Mouse (Mus musculus): ENCODE measurements around the gene Gm20388.
A peak's percentile ranks its signal among the peaks of the same experiment; 100 is the strongest.

The Gm20388 gene

GRCm38 (mm10) chr8:121168033-121168432 is 1257.4 kb downstream of the Gm20388 start:
- no peak for DNase-seq (ENCODE audit: low spot score)

GRCm38 (mm10) chr8:121170116-121170515 is 1259.5 kb downstream of the Gm20388 start:
- peak; percentile 54 for DNase-seq (ENCODE audit: low spot score)

- peak; percentile 32 for DNase-seq (ENCODE audit: low spot score)
These were observed 1260.2 kb downstream of the Gm20388 start for GRCm38 (mm10) chr8:121170626-121171552.

- DNase-seq (ENCODE audit: low spot score), result no peak
These were observed 1261.9 kb downstream of the Gm20388 start for GRCm38 (mm10) chr8:121172567-121172966.

DNA sequence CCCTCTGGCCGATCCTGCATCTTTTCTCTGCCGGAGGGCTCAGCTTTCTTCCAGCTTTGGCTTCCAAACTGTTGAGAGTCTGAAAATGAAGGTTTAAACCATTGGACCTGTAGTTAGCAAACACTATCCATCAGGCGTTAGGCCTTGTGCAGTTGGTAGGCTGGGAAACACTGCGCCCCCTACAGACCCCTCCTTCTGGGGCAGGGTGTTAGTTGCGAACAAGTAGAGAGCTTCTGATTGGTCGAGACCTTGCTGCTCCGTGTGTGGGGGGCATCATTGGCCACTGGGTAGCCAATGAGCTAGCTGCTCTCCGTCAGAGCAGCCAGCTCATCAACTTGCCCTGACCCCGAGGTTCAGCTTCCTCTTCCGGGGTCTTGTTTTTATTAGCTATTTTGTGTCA is 1263.5 kb downstream of the Gm20388 start:
- peak; percentile 70 for DNase-seq (ENCODE audit: low spot score)

GRCm38 (mm10) chr8:121174721-121175539 is 1264.3 kb downstream of the Gm20388 start:
- peak; percentile 71 for DNase-seq (ENCODE audit: low spot score)

GRCm38 (mm10) chr8:121175540-121176090 is 1265.0 kb downstream of the Gm20388 start:
- DNase-seq (ENCODE audit: low spot score), result no peak

DNA sequence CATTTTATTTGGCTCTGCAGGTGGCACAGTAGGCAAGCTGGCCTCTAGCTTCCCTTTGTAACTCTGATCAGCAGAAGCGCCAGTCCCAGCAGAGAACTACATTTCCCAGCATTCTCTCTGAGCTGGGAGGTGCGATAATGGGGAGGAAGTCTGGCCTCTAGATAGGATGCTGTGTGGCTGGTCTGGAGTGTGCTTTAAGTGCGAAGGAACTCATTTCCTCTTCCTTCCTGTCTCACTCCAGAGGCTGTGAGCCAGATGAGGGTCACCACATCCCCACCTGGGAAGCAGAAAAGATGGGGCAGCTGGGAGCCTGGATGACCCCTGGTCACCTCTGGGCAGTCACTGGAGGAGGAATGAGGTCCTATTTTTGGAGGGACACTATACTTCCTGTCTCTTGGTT is 1265.7 kb downstream of the Gm20388 start:
- DNase-seq (ENCODE audit: low spot score), result peak; percentile 73

DNA sequence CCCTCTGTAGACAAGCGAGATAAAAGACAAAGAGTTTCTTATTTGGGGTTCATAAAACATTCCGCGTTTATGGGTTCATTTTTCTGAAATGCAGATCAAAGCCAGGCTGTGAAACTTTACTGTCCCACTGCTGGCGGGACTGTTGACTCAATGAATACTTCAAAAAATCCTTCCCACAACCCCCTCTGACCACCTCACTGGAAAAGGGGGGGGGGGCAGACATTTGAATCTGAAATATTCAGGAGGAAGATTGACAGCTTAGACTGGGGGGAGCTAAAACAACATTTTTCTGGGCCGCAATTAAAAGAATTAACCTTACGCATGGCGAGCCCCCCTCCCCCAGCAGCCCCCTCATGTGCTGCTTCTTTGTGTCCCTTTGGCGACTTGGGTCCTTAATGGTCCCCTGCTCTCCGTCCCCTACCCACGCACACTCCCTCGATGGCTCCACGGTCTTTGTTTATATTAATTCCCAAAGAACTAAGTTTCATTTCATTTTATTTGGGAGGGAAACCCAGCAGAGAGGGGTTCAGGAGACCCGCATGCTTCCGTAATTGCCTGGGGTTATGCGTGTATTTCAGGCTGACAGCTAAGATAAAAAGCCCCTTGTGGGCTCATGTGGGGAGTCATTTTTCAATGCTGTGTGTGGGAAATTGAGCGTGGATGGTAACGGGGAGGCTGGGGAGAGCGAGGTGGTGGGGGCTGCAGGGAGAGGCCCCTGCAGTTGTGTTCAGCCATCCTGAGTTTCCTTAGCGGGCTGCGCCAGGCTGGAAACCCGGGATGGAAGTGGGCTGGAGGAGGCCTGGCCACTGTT is 1270.0 kb downstream of the Gm20388 start:
- DNase-seq (ENCODE audit: low spot score), result peak; percentile 29

DNA sequence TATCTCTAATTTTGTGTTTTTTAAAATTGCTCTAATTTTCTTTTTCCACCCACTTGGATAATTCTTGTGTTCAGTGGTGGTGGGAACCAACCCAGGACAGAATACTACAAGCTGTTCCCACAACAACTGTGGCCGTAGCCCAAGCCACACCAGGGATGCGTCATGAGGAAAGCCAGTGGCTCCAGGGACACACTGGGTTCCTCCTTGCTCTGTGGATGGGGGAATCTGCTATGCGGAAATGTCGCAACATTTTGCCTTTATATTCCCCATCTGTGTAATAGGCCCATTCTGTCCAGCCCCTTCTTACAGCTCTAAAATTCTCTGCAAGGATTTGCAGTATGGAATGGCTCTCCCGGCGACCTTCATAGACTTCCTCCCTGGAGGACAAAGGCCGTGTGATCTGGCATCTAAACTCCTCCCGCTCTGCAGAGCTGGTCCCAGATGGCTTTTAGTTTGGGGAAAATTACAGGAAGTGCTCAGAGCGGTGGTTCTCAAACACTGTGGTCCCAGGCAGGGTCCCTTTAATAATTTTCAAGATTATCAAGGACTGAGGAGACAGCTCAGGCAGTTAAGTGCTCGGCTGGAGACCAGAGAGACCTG is 1270.7 kb downstream of the Gm20388 start:
- DNase-seq (ENCODE audit: low spot score), result peak; percentile 32

- DNase-seq (ENCODE audit: low spot score), result peak; percentile 28
These were observed 1277.1 kb downstream of the Gm20388 start for GRCm38 (mm10) chr8:121187491-121188364.

DNA sequence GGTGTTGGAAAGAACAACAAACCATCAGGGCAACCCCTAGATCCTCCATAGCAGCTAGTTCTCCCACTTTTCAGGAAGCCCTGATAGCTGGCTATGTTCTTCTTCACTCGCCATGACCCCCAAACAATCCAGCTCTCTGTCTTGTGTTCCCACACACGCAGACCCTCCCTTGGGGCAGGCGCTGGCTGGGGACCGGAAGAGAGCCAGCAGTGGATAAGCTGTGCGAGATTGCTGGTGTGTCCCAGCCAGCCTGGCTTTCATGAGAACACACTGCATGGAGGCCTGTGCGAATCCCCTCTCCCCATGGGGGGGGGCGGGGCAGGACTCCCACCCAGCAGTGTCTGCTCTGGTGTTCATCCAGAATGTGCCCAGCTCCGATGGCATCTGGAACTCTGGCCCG is 1278.4 kb downstream of the Gm20388 start:
- no peak for DNase-seq (ENCODE audit: low spot score)

GRCm38 (mm10) chr8:121192451-121192850 is 1281.8 kb downstream of the Gm20388 start:
- no peak for DNase-seq (ENCODE audit: low spot score)

- no peak for DNase-seq (ENCODE audit: low spot score)
These were observed 1285.3 kb downstream of the Gm20388 start for GRCm38 (mm10) chr8:121195970-121196369.

DNA sequence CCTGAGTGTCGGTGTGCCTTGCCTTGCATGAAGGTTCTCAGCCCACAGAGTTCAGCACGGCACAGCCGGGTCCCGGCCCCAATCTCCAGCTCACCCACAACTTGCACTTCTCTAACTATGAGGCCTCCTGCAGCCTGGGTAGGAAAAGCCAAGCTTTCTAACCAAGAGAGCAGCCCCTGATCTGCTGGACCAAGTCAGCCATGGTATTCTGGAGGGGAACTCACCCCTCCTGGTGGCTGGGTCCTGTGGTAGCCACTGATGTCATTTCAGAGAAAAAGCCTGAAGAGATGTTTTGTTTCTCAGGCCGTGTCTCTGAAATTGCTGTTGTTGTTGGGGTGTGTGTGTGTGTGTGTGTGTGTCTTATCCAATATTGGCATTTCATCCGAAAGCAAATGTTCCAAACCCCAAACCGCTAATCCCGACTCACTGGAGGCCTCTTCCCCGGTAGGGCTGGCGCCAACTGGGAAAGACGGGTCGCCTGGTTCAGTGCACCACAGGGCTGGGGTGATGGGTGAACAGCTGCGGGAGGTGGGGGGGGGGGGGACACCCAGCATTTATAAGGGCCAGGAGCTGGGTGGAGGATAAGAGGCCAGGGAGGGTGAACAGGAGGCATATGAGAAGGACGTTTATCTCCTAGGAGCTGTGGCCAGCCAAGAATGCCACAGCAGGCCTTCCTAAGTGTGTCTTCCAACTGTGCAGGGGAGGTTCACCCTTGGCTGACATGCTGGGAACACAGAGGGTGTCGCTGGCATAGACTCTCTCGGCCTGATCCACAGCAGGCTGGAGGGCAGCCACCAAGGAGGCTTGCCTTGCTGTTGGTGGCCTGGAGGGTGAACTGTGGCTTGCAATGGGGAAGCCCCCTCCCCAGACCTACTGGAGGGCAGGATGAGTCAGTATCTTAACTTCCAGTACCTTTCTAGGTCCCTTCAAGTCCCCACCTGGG is 1286.4 kb downstream of the Gm20388 start:
- no peak for DNase-seq (ENCODE audit: low spot score)

GRCm38 (mm10) chr8:121200069-121200468 is 1289.4 kb downstream of the Gm20388 start:
- no peak for DNase-seq (ENCODE audit: low spot score)

DNA sequence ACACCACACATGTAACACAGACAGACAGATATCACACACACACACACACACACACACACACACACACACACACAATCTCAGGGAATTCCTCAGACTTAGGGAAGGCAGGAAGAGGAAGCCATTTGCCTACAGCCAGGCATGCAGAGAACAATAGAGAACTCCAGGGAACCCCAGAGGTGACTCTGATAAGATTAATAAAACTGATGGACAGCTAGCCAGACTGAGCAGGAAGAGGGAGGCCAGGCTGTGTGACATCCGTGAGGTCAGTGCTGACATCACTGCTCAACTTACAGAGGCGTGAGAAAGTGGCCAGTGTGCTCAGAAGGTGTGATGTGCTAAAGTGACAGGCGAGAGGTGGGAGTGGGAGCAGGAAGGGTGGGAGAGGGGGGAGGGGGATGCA is 1290.3 kb downstream of the Gm20388 start:
- peak; percentile 56 for DNase-seq (ENCODE audit: low spot score)

- no peak for DNase-seq (ENCODE audit: low spot score)
These were observed 1291.0 kb downstream of the Gm20388 start for GRCm38 (mm10) chr8:121201651-121202050.
